Comparison of ENCODE assay signal across 8 mouse cellular contexts in genomic region chr6:48675931-48676859, GRCm38 (mm10). TPM values are rescaled to one million over a fixed set of nuclear protein-coding genes. Genes with fewer than 3 reads are reported as not detected.
A peak's percentile ranks its signal among the peaks of the same experiment; 100 is the strongest.
DNase-seq lines count a peak whose midpoint lies in the region; ATAC-seq and TF ChIP-seq lines count a peak whose summit lies in the region.

Gimap9 (plus strand) TSS chr6:48676129.

- H3K4me3 ChIP-seq in embryonic facial prominence, embryonic 10.5 days, result peak within 1 kb of the TSS; percentile 40
- H3K4me3 ChIP-seq in hindbrain, embryonic 11.5 days (ENCODE audit: low read depth, low read length), result no peak within 1 kb of the TSS
- H3K4me3 ChIP-seq in limb, embryonic 14.5 days (replicated peaks; ENCODE audit: low read length), result peak within 1 kb of the TSS; percentile 24
- peak within 1 kb of the TSS; percentile 9; the same call in 1 of the 2 replicates for H3K4me3 ChIP-seq in midbrain, embryonic 15.5 days

- peak within 1 kb of the TSS; percentile 70 for H3K27ac ChIP-seq in embryonic facial prominence, embryonic 10.5 days (replicated peaks)
- no peak within 1 kb of the TSS for H3K27ac ChIP-seq in hindbrain, embryonic 11.5 days (ENCODE audit: low read depth, low read length)
- H3K27ac ChIP-seq in limb, embryonic 14.5 days (replicated peaks; ENCODE audit: low read depth, low read length), result no peak within 1 kb of the TSS
- H3K27ac ChIP-seq in midbrain, embryonic 15.5 days, result no peak within 1 kb of the TSS

- no peak within 1 kb of the TSS; the same call in 1 of the 2 replicates for H3K4me2 ChIP-seq in hindbrain, embryonic 11.5 days (replicated peaks; ENCODE audit: low read depth, low read length)
- peak within 1 kb of the TSS; percentile 32 for H3K4me2 ChIP-seq in limb, embryonic 14.5 days (replicated peaks; ENCODE audit: low read depth, low read length, severe bottlenecking)
- peak within 1 kb of the TSS; percentile 31 for H3K4me2 ChIP-seq in midbrain, embryonic 15.5 days

- DNase-seq in adrenal gland, postnatal 14 days, result peak; percentile 54
- no peak for DNase-seq in adrenal gland, adult 8-10 months
- peak; percentile 47 for DNase-seq in embryonic facial prominence, embryonic 10.5 days (ENCODE audit: low spot score)
- DNase-seq in hindbrain, embryonic 11.5 days (ENCODE audit: low spot score), result peak; percentile 12
- DNase-seq in limb, embryonic 14.5 days (ENCODE audit: low spot score), result no peak
- peak; percentile 83 to 86 for DNase-seq in thymus, postnatal 10 days (ENCODE audit: low spot score in 2 of 2)
- no peak for DNase-seq in ovary, postnatal 10 days (ENCODE audit: low spot score)

- 15% methylated on average over 13 of the region's 13 CpGs for WGBS in embryonic facial prominence, embryonic 10.5 days
- 30% methylated on average over 13 of the region's 13 CpGs for WGBS in hindbrain, embryonic 11.5 days
- WGBS in limb, embryonic 14.5 days, result 37% methylated on average over 13 of the region's 13 CpGs
- WGBS in midbrain, embryonic 15.5 days, result 23% methylated on average over 11 of the region's 13 CpGs

- no peaks in the 10 kb centered on the region for H3K9me3 ChIP-seq in embryonic facial prominence, embryonic 10.5 days
- no peaks in the 10 kb centered on the region for H3K9me3 ChIP-seq in hindbrain, embryonic 11.5 days (ENCODE audit: control insufficient read depth, low read length)
- no peaks in the 10 kb centered on the region for H3K9me3 ChIP-seq in limb, embryonic 14.5 days (ENCODE audit: control insufficient read depth, low read length)
- no peaks in the 10 kb centered on the region for H3K9me3 ChIP-seq in midbrain, embryonic 15.5 days

- H3K4me1 ChIP-seq in embryonic facial prominence, embryonic 10.5 days, result peaks cover 13% of the 10 kb centered on the region
- peaks cover 3% of the 10 kb centered on the region; the same call in 1 of the 2 replicates for H3K4me1 ChIP-seq in hindbrain, embryonic 11.5 days (replicated peaks; ENCODE audit: control insufficient read depth, insufficient read depth, low read length)
- H3K4me1 ChIP-seq in limb, embryonic 14.5 days (ENCODE audit: control insufficient read depth, insufficient read depth, low read length), result no peaks in the 10 kb centered on the region
- H3K4me1 ChIP-seq in midbrain, embryonic 15.5 days, result 0 out of 2 replicates have a peak, but pooled peaks cover 2% of the 10 kb centered on the region

- H3K27me3 ChIP-seq in embryonic facial prominence, embryonic 10.5 days (replicated peaks; ENCODE audit: low read depth, poor library complexity, severe bottlenecking), result no peaks in the 10 kb centered on the region
- H3K27me3 ChIP-seq in hindbrain, embryonic 11.5 days (ENCODE audit: control insufficient read depth, insufficient read depth, low read length), result no peaks in the 10 kb centered on the region
- no peaks in the 10 kb centered on the region for H3K27me3 ChIP-seq in limb, embryonic 14.5 days (ENCODE audit: control insufficient read depth, insufficient read depth, low read length)
- no peaks in the 10 kb centered on the region for H3K27me3 ChIP-seq in midbrain, embryonic 15.5 days (replicated peaks)

- no peaks in the 10 kb centered on the region for H3K36me3 ChIP-seq in embryonic facial prominence, embryonic 10.5 days (replicated peaks)
- no peaks in the 10 kb centered on the region for H3K36me3 ChIP-seq in hindbrain, embryonic 11.5 days (ENCODE audit: control insufficient read depth, insufficient read depth, low read length)
- no peaks in the 10 kb centered on the region for H3K36me3 ChIP-seq in limb, embryonic 14.5 days (ENCODE audit: control insufficient read depth, insufficient read depth, low read length)
- H3K36me3 ChIP-seq in midbrain, embryonic 15.5 days (replicated peaks), result no peaks in the 10 kb centered on the region

- no peak for ATAC-seq in hindbrain, embryonic 11.5 days (ENCODE audit: low FRiP score)
- ATAC-seq in limb, embryonic 14.5 days (ENCODE audit: low FRiP score, low read depth), result no peak
- no peak for ATAC-seq in midbrain, embryonic 15.5 days (replicated peaks)

- no peak for TF ChIP-seq POLR2A in limb, embryonic 14.5 days (IDR thresholded peaks at IDR 0.05; ENCODE audit: borderline replicate concordance, extremely low read depth, insufficient read depth, insufficient read length)

- no peak within 1 kb of the TSS for H3K9ac ChIP-seq in hindbrain, embryonic 11.5 days (ENCODE audit: low read depth, low read length)
- H3K9ac ChIP-seq in limb, embryonic 14.5 days (ENCODE audit: low read depth, low read length, severe bottlenecking), result 0 out of 2 replicates have a peak within 1 kb of the TSS, but pooled peaks have one; percentile 4
- H3K9ac ChIP-seq in midbrain, embryonic 15.5 days, result no peak within 1 kb of the TSS

RNA-seq across cellular contexts. Expression of gene Gimap9, which starts in this region (rescaled TPM):
- total RNA-seq in adrenal gland, postnatal 14 days (2021), result 6.5 and 12.1 TPM in 2 replicates
- total RNA-seq in adrenal gland, adult 8-10 months (2022), result 1 to 10 TPM; 6.9 to 8.3 (median 7.0) TPM
- polyA plus RNA-seq in embryonic facial prominence, embryonic 10.5 days (2016; fragmentation: Nextera tagmentation; extraction: Ambion mirVana), result 5.0 and 6.0 TPM in 2 replicates
- polyA plus RNA-seq in hindbrain, embryonic 11.5 days (2014; fragmentation: Nextera tagmentation; extraction: Ambion mirVana), result 4.2 and 4.8 TPM in 2 replicates
- 5.8 and 6.2 TPM in 2 replicates for polyA plus RNA-seq in limb, embryonic 14.5 days (2012; rRNA removed)
- polyA plus RNA-seq in limb, embryonic 14.5 days (2014; fragmentation: Nextera tagmentation; extraction: Ambion mirVana), result 6.0 and 6.2 TPM in 2 replicates
- 1.5 and 1.7 TPM in 2 replicates for polyA plus RNA-seq in midbrain, embryonic 15.5 days (2015; fragmentation: Nextera tagmentation; extraction: Ambion mirVana)

Comparison
In these comparisons a context has a peak if more than half of its experiments do, and no peak if none do; other contexts are left out.
1. DNase-seq: peak in adrenal gland, postnatal 14 days (single experiment), embryonic facial prominence, embryonic 10.5 days (single experiment), hindbrain, embryonic 11.5 days (single experiment) and thymus, postnatal 10 days (2 of 2); none in adrenal gland, adult 8-10 months (single experiment), limb, embryonic 14.5 days (single experiment) and ovary, postnatal 10 days (single experiment).